Mouse (Mus musculus) gastrocnemius, postnatal 4 days (tissue): Measurements from ENCODE around the gene Sike1. TPM values are rescaled to one million over a fixed set of nuclear protein-coding genes. Genes with fewer than 3 reads are reported as not detected.

Experiments
- DNase-seq, 2 experiments: peaks; one replicate each; pipeline ENCODE4 v3.0.0; 2021 to 2022; ENCODE audit warnings: low spot score in 2 of 2, mixed read lengths in 2 of 2
- long read RNA-seq, 2 experiments: library from polyadenylated mRNA; stranded (forward); transcript quantifications; one replicate each; pipeline ENCODE4 v2.0.0; 2021
- total RNA-seq, 2 experiments: library from RNA; stranded (reverse); gene quantifications; 2 replicates each; pipeline ENCODE4 v1.2.3; 2021

The Sike1 gene
- total RNA-seq = 100 to 1,000 TPM in 1 of 2 experiments, 10 to 100 TPM in 1; 88.4 to 102 TPM
- long read RNA-seq, experiment 1, full-length matches to known transcripts = 77 of 88 reads
- long read RNA-seq, experiment 1, partial matches to known transcripts = 7 of 88 reads
- long read RNA-seq, experiment 1, other reads (novel, unspliced or antisense) = 4 of 88 reads
- long read RNA-seq, experiment 2, full-length matches to known transcripts = 79 of 86 reads
- long read RNA-seq, experiment 2, partial matches to known transcripts = 4 of 86 reads
- long read RNA-seq, experiment 2, other reads (novel, unspliced or antisense) = 3 of 86 reads

DNA sequence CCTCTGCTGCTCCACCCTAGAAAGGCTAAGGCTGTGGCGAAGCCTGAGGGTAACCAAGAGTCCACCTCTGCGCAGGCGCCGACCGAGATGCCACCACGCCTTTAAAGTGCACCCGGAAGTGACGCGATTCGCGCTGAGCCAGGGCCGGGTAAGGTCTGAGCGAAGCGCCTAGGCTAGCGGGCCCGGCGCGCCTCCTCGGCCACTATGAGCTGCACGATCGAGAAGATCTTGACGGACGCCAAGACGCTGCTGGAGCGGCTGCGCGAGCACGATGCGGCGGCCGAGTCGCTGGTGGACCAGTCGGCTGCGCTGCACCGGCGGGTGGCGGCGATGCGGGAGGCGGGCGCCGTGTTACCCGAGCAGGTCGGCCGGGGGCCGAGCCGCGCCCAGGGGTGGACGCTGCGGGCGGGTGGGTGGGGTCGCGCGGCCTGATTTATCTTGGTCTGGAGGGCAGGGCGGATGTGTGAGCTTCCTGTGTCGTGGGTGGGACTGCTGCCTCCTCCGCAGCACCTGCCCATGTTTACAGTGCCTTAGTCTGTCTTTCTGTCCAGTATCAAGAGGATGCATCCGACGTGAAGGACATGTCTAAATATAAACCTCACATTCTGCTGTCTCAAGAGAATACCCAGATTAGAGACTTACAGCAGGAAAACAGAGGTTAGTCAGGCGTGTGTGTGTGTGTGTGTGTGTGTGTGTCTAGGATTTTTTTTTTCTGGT is at the start of gene Sike1:
Sike1 (plus strand) TSS at position 104 of the 717 bp plus-strand sequence.
- DNase-seq = peak; percentile 86 to 94

- DNase-seq = no peak
Measured at GRCm38 (mm10) chr3:102946312-102946711, 49.2 kb upstream of the Sike1 start.

- DNase-seq = no peak
Measured at GRCm38 (mm10) chr3:102946861-102947260, 48.6 kb upstream of the Sike1 start.

DNA sequence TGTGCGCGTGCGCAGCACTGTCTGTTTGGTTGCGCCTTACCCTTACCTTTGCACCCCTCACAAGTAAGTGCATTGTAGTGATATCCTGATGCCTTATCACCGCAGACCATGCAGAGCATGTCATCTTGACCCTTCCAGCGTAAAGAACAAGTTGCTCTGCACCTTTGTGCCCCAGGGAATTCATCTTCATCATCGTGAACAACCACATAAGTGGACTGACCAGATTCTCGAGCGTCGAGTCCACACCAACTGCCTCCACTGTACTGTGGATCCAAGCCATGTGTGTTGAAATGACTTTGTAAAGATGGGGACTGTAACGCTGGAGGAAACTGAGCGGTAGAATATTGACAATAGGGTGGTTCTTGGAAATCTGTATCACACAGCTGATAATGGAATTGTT is 41.0 kb upstream of the Sike1 start:
- no peak for DNase-seq

DNA sequence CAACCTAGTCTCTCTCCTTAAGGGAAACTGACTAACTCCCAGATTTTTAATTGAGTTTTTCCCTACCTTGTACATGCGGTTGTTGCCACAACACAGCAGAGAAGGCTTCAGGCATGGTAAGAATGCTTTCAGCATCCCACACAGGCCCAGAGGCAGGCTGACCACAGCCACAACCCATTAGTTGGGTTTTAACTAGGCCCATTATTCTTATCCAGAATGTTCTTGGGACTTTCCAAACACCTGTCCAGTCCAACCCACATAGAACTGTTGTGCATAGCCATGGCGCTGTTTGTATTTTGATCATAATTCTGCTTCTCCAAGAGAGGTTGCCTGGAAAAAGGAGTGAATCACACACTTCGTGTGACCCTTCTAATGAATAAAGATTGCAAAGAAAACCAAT is 40.4 kb upstream of the Sike1 start:
- no peak for DNase-seq

GRCm38 (mm10) chr3:102955596-102955995 is 39.9 kb upstream of the Sike1 start:
- DNase-seq = no peak

DNA sequence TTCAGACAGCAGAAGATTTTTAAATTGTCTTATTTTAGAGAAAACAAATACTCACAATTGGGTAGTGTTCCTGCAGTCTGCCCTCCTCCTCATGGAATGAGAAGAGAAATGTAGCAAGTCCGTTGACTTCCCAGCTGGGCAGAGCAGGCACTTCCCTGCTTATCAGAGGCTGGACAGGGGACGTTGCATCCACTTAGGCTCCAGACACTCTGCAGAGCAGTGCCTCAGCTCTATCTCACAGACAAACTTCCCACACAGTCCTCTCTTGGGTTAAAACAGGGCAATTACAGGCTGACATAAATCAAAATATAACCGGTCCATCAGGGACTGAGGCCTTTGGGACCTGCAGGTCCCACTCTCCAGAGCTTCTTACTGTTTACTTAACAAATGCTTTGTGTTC is 31.5 kb upstream of the Sike1 start, which contains the start of gene Nr1h5:
Nr1h5 (minus strand) TSS at position 101 of the 400 bp plus-strand sequence.
- DNase-seq = no peak

DNA sequence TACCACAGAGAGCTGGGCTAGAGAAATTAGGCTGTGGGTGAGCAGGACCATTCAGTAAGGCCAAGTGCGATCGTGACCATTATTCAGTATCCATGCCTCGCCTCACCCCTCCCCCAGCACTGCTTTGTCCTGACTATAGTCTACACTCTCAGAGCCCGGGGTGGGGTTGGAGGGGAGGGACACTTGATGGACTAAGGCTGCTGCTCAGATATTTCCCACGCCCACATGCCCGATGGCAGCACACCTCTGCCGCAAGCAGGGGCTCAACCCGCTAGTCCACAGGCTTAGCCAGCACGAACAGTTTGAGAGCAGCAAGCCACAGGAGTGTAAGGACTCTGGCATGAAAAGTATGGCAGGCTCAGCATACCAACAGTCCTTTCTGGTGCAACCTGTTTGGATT is 25.4 kb upstream of the Sike1 start:
- DNase-seq = no peak

DNA sequence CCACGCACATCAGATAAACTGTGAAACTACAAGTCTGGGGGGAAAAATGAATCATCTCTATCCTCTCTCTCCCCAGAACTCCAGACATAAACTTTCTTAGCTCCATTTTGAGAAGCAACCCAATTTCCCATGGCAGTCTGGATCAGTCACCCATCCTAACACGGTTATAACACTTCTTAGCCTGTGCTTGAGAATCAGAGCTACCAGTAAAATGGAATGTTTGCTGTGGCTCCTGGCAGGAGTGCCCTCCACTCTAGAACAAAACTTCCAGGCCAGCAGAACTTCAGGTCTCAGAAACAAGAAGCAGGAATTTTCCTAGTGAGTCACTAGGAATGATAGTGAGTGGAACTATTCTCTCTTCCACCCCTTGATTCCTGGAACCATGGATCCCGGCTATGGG is 25.0 kb upstream of the Sike1 start:
- DNase-seq = no peak

GRCm38 (mm10) chr3:102976906-102977305 is 18.6 kb upstream of the Sike1 start:
- no peak for DNase-seq

- no peak for DNase-seq
Measured at GRCm38 (mm10) chr3:102979550-102980348, 15.8 kb upstream of the Sike1 start.

GRCm38 (mm10) chr3:102980349-102980736 is 15.2 kb upstream of the Sike1 start:
- DNase-seq = no peak

DNA sequence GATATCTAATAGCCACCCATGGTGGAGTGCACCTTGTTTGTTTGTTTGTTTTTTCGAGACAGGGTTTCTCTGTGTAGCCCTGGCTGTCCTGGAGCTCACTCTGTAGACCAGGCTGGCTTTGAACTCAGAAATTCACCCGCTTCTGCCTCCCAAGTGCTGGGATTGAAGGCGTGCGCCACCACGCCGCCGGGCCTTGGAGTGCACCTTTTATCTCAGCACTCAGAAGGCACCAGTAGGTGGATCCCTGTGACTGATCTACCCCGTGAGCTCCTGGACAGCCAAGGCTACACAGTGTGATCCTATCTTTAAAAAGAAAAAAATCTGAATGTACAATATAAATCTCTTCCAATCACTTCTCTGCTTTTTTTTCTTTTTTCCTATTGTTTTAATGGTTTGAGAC is 4.5 kb upstream of the Sike1 start:
- DNase-seq = no peak

DNA sequence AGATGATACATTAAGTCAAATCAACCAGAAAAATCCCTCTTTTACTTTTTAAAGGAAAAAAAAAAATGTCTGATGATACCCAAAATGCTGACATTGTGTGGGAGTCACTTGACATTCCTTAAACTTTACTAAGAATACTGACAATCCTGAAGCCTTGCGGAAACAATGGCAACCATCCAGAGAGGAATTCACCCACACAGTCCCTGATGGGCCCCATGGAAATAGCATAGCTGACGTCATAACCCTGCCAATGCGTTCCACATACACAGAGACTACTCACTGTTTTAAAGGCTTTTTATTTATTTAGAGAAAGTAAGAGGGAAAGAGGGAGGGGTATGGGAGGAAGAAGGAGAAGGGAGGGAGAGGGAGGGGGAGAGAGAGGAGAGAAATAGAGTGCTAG is 2.6 kb upstream of the Sike1 start:
- DNase-seq = no peak

GRCm38 (mm10) chr3:102995233-102995604 is 289 bp upstream of the Sike1 start:
- no peak for DNase-seq

DNA sequence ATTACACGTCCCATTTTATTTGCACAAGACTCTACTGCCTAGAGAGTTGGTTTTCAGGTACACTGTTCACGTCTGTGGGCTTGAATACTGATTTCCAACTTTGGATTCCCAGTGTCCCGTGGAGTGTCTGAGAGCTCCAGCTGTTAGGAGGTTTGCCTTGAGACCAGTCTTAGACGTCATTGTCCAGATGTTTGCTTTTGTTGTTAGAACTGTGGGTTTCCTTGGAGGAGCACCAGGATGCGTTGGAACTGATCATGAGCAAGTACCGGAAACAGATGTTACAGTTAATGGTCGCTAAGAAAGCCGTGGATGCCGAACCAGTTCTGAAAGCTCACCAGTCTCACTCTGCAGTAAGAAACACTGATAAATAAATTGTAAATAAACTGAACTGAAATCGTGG is 1.5 kb downstream of the Sike1 start:
- peak in 1 of 2 experiments; percentile 19 for DNase-seq

- no peak for DNase-seq
Measured at GRCm38 (mm10) chr3:102997591-102997990, 2.1 kb downstream of the Sike1 start.

DNA sequence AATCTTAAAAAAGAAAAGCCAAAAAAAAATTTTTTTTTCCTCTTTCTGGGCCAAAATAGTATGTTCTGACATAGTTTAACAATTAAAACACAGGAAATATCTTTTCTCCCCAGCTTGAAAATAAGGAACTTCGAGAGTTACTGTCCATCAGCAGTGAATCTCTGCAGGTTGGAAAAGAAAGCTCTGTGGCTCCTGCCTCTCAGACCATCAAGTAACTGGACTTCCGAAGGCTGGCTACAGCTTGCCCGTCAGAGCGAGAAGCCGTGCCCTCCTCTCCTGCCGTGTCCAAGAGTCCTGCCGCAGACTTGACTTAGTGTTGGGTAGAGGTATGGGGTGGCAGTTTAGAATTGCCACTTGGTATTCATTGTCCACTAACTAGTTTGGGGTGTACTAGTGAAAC is 6.1 kb downstream of the Sike1 start:
- DNase-seq = no peak

DNA sequence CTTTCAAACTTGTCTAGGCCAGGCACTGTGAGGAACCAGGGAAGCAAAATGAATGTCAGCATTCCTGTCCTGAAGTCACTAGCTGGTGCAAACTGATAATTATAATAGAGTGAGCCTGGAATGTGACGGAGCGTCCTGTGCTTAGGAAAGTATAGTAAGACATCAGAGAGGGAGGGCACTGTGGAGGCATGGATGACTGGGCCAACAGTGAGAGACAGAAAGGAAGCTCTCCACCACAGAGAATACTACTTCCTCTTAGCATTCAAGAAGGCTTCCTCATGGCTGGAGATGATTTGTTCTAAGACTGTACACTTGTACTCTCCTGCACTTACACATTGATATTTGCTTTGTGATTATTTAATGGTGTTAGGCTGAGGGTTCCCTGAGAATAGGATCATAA is 21.8 kb downstream of the Sike1 start:
- DNase-seq = no peak

- DNase-seq = no peak
Measured at GRCm38 (mm10) chr3:103019462-103019861, 24.0 kb downstream of the Sike1 start.

DNA sequence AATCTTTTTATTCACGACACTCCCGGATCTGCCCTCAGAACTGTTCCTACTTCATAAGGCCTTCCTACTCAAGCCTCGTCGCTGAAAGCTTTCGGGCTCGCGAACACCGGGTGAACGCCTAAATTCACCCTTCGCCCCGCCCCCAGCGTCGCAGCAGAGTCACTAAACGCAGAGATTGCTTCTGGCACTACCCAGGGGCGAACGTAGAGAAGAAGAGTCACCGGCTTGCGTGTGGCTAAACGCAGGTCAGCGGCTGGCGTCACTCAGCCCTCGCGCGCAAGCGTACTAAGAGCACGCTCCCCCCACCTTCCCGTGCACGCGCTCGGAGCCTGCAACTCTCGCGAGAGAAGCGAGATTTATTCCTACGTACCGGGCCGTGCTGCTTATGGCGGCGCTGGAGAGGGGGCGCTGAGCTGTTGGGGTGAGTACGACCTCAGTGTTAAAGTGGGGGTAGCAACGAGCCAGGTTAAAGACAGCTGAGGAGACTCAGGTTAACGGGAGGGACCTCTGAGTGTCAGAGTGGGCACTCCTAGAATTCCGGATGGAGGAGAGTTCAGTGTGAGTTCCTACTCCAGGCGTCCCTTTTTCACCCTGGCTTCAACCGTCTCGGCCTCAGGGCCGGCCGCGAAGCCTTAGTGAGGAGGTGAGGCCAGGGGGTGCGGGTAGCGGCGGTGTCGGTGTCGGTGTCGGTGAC is 24.9 kb downstream of the Sike1 start, which contains the start of gene Csde1:
Csde1 (plus strand) TSS at position 178 of the 694 bp plus-strand sequence.
- peak; percentile 92 to 96 for DNase-seq
